Mouse (Mus musculus) monocyte, adult 5-6 weeks (primary cell): ENCODE measurements around the gene Thada. TPM values are rescaled to one million over a fixed set of nuclear protein-coding genes. Genes with fewer than 3 reads are reported as not detected.

Source experiments
- ATAC-seq: fragments of 153-309, 156-312 bp; replicated peaks from 2 replicates; pipeline ENCODE4 v1.8.0; 2017; ENCODE audit warnings: mild to moderate bottlenecking; ENCODE audit not compliant: low TSS enrichment, insufficient number of reproducible peaks, severe bottlenecking, poor library complexity, low FRiP score
- total RNA-seq: library from RNA; stranded (forward); fragments of 200-1000, 200-491, 200-594 nt; gene quantifications from 3 replicates; pipeline ENCODE4 v1.2.3, GENCODE M21; 2017

Gene Thada
- total RNA-seq, 1 experiment from 2014 or later: 20.3 TPM

GRCm38 (mm10) chr17:84356056-84356887, 109.7 kb downstream of the Thada start:
- no peak for ATAC-seq

- ATAC-seq: no peak
Observed at GRCm38 (mm10) chr17:84355006-84355405, 111.0 kb downstream of the Thada start.

GRCm38 (mm10) chr17:84353902-84354311, 112.1 kb downstream of the Thada start:
- no peak for ATAC-seq

- ATAC-seq: no peak
Observed at GRCm38 (mm10) chr17:84353224-84353901, 112.6 kb downstream of the Thada start.

GRCm38 (mm10) chr17:84352790-84353154, 113.2 kb downstream of the Thada start:
- no peak for ATAC-seq

- no peak for ATAC-seq
Observed at GRCm38 (mm10) chr17:84351912-84352789, 113.9 kb downstream of the Thada start.

GRCm38 (mm10) chr17:84351276-84351675, 114.7 kb downstream of the Thada start:
- no peak for ATAC-seq

- ATAC-seq: no peak
Observed at GRCm38 (mm10) chr17:84348865-84349264, 117.1 kb downstream of the Thada start.

GRCm38 (mm10) chr17:84342299-84342817, 123.6 kb downstream of the Thada start:
- peak; percentile 76 for ATAC-seq

- no peak for ATAC-seq
Observed at GRCm38 (mm10) chr17:84341686-84342085, 124.3 kb downstream of the Thada start.

- ATAC-seq: no peak
Observed at GRCm38 (mm10) chr17:84340574-84340973, 125.4 kb downstream of the Thada start.

- no peak for ATAC-seq
Observed at GRCm38 (mm10) chr17:84335996-84336395, 130.0 kb downstream of the Thada start.

GRCm38 (mm10) chr17:84335076-84335475, 130.9 kb downstream of the Thada start:
- ATAC-seq: no peak

- ATAC-seq: no peak
Observed at GRCm38 (mm10) chr17:84334241-84335014, 131.6 kb downstream of the Thada start.

- ATAC-seq: peak; percentile 79; the same call in 1 of the 2 replicates
Observed at GRCm38 (mm10) chr17:84332940-84333339, 133.1 kb downstream of the Thada start.

- no peak for ATAC-seq
Observed at GRCm38 (mm10) chr17:84330986-84331385, 135.0 kb downstream of the Thada start.

- ATAC-seq: 0 out of 2 replicates have a peak, but pooled peaks have one; percentile 18
Observed at GRCm38 (mm10) chr17:84330506-84330905, 135.5 kb downstream of the Thada start.

- ATAC-seq: no peak
Observed at GRCm38 (mm10) chr17:84329906-84330470, 136.0 kb downstream of the Thada start.
